Mouse (Mus musculus) thymus, adult 2 months (tissue): ENCODE results near the gene Slc35e2. TPM values are rescaled to one million over a fixed set of nuclear protein-coding genes. Genes with fewer than 3 reads are reported as not detected.

ENCODE experiments used
- DNase-seq: peaks from one replicate; pipeline ENCODE4 v3.0.0; 2021
- H3K27ac ChIP-seq: fragments of 200-500 bp; 2 replicates; pipeline ENCODE4 v1.5.1; 2012; ENCODE audit warnings: low read length, control low read depth; ENCODE audit not compliant: control insufficient read depth, insufficient read depth
- H3K27me3 ChIP-seq: fragments of 200-500 bp; 2 replicates; pipeline ENCODE4 v1.6.1; 2012; ENCODE audit warnings: mild to moderate bottlenecking, low read length, moderate library complexity, mixed read lengths; ENCODE audit not compliant: control insufficient read depth, insufficient read depth
- H3K36me3 ChIP-seq: fragments of 200-500 bp; 2 replicates; pipeline ENCODE4 v1.6.1; 2012; ENCODE audit warnings: mild to moderate bottlenecking, low read length, moderate library complexity; ENCODE audit not compliant: control insufficient read depth, insufficient read depth
- H3K4me1 ChIP-seq: fragments of 200-500 bp; replicated peaks from 2 replicates; pipeline ENCODE4 v1.6.1; 2012; ENCODE audit warnings: low read length; ENCODE audit not compliant: control insufficient read depth, insufficient read depth
- H3K4me3 ChIP-seq: fragments of 200-500 bp; 2 replicates; pipeline ENCODE4 v1.5.1; 2012; ENCODE audit warnings: mild to moderate bottlenecking, low read length, control low read depth, moderate library complexity; ENCODE audit not compliant: control insufficient read depth, insufficient read depth
- CTCF ChIP-seq: fragments of 200-500 bp; IDR thresholded peaks from 2 replicates; pipeline ENCODE4 v1.5.1; 2012; ENCODE audit warnings: mild to moderate bottlenecking, control low read depth, low read length, moderate library complexity, borderline replicate concordance; ENCODE audit not compliant: control insufficient read depth, poor library complexity, insufficient read depth; ENCODE audit errors: extremely low read depth
- POLR2A ChIP-seq: fragments of 200-500 bp; IDR thresholded peaks from 2 replicates; pipeline ENCODE4 v1.6.1; 2012; ENCODE audit warnings: mild to moderate bottlenecking, low read length, control low read depth, moderate library complexity; ENCODE audit not compliant: control insufficient read depth, poor library complexity, insufficient read depth; ENCODE audit errors: extremely low read depth
- WGBS: fragments of 180-500 bp; shearing (Covaris S2); methylation state at CpG from one replicate; pipeline ENCODE4 v1.1.7; 2018; 5-methylcytosine and 5-hydroxymethylcytosine counted together
- polyA plus RNA-seq: library from polyadenylated mRNA; depleted of rRNA; stranded (reverse); fragments of >200 nt; gene quantifications from 2 replicates; pipeline ENCODE4 v1.2.3, GENCODE M21; 2012; rRNA removed

Gene Slc35e2
- polyA plus RNA-seq, result 17.1 and 19.1 TPM in 2 replicates

GRCm38 (mm10) chr4:155601091-155601996, at the start of gene Slc35e2:
Gene Slc35e2, plus strand, starts transcription at chr4:155601416.
- TF ChIP-seq CTCF, result peak; percentile 35; the same call in 1 of the 2 replicates
- peak; percentile 48 for TF ChIP-seq POLR2A
- Histone ChIP-seq H3K27ac (peak within 1 kb of the TSS; percentile 86), H3K4me1 (peaks cover 6% of the 10 kb centered on the region), H3K27me3 (no peaks in the 10 kb centered on the region), H3K36me3 (no peaks in the 10 kb centered on the region), H3K4me3 (peak within 1 kb of the TSS; percentile 72)
- peak; percentile 86 for DNase-seq
- under 1% methylated on average over 65 of the region's 65 CpGs for WGBS

GRCm38 (mm10) chr4:155552917-155553532, 48.2 kb upstream of the Slc35e2 start:
- Histone ChIP-seq H3K27me3 (no peaks in the 10 kb centered on the region), H3K4me1 (no peaks in the 10 kb centered on the region), H3K36me3 (peaks cover 81% of the 10 kb centered on the region), H3K4me3 (no peak overlapping the region), H3K27ac (no peak overlapping the region)
- WGBS, result 94% methylated on average over 6 of the region's 6 CpGs
- no peak for TF ChIP-seq POLR2A
- TF ChIP-seq CTCF, result no peak
- DNase-seq, result no peak

GRCm38 (mm10) chr4:155554880-155555279, 46.3 kb upstream of the Slc35e2 start:
- Histone ChIP-seq H3K36me3 (peaks cover 86% of the 10 kb centered on the region), H3K27ac (no peak overlapping the region), H3K27me3 (no peaks in the 10 kb centered on the region), H3K4me1 (no peaks in the 10 kb centered on the region), H3K4me3 (no peak overlapping the region)
- no peak for TF ChIP-seq CTCF
- no peak for TF ChIP-seq POLR2A
- DNase-seq, result no peak
- 92% methylated on average over 4 of the region's 4 CpGs for WGBS

GRCm38 (mm10) chr4:155555464-155555863, 45.8 kb upstream of the Slc35e2 start:
- 92% methylated on average over 1 of the region's 1 CpGs for WGBS

GRCm38 (mm10) chr4:155559454-155559853, 41.8 kb upstream of the Slc35e2 start:
- Histone ChIP-seq H3K36me3 (peaks cover 47% of the 10 kb centered on the region), H3K27me3 (no peaks in the 10 kb centered on the region), H3K4me1 (peaks cover 13% of the 10 kb centered on the region), H3K4me3 (no peak overlapping the region), H3K27ac (no peak overlapping the region)
- DNase-seq, result no peak
- TF ChIP-seq POLR2A, result no peak
- no peak for TF ChIP-seq CTCF
- WGBS, result 44% methylated on average over 6 of the region's 6 CpGs

More at GRCm38 (mm10) chr4:155555464-155555863, 45.8 kb upstream of the Slc35e2 start:
- Histone ChIP-seq H3K27ac (no peak overlapping the region), H3K36me3 (peaks cover 83% of the 10 kb centered on the region), H3K4me1 (no peaks in the 10 kb centered on the region), H3K4me3 (no peak overlapping the region), H3K27me3 (no peaks in the 10 kb centered on the region)
- TF ChIP-seq POLR2A, result no peak
- no peak for TF ChIP-seq CTCF
- no peak for DNase-seq

GRCm38 (mm10) chr4:155560932-155561331, 40.3 kb upstream of the Slc35e2 start:
- no peak for DNase-seq
- WGBS, result 91% methylated on average over 2 of the region's 2 CpGs
- TF ChIP-seq POLR2A (no peak), CTCF (no peak)
- H3K36me3 ChIP-seq, result peaks cover 33% of the 10 kb centered on the region
- H3K27ac ChIP-seq, result no peak overlapping the region
- H3K4me3 ChIP-seq, result no peak overlapping the region
- peaks cover 16% of the 10 kb centered on the region for H3K4me1 ChIP-seq
- no peaks in the 10 kb centered on the region for H3K27me3 ChIP-seq
